Mouse (Mus musculus) frontal cortex, adult 2 months (tissue): Measurements from ENCODE around the gene 1700025G04Rik. TPM values are rescaled to one million over a fixed set of nuclear protein-coding genes. Genes with fewer than 3 reads are reported as not detected.

Source experiments
- DNase-seq, 2 experiments: peaks; one replicate each; pipeline ENCODE4 v3.0.0; 2022; ENCODE audit warnings: low spot score in 1 of 2; ENCODE audit errors: extremely low spot score in 1 of 2
- polyA plus RNA-seq: library from polyadenylated mRNA; depleted of rRNA; stranded (reverse); fragments of >200 nt; gene quantifications from 2 replicates; pipeline ENCODE4 v1.2.3, GENCODE M21; 2012

The 1700025G04Rik gene
- polyA plus RNA-seq, 1 experiment: 25.1 TPM

GRCm38 (mm10) chr1:152077171-152077715 lies 12.7 kb downstream of the 1700025G04Rik start:
- no peak for DNase-seq

- no peak for DNase-seq
Measured at GRCm38 (mm10) chr1:152076222-152076845, 13.6 kb downstream of the 1700025G04Rik start.

GRCm38 (mm10) chr1:152075725-152076124 lies 14.2 kb downstream of the 1700025G04Rik start:
- DNase-seq: no peak

- DNase-seq: no peak
Measured at GRCm38 (mm10) chr1:152070441-152070840, 19.5 kb downstream of the 1700025G04Rik start.

- DNase-seq: no peak
Measured at GRCm38 (mm10) chr1:152069745-152070144, 20.2 kb downstream of the 1700025G04Rik start.

- DNase-seq: no peak
Measured at GRCm38 (mm10) chr1:152067919-152068318, 22.0 kb downstream of the 1700025G04Rik start.

- DNase-seq: no peak
Measured at GRCm38 (mm10) chr1:152065527-152065926, 24.4 kb downstream of the 1700025G04Rik start.

GRCm38 (mm10) chr1:152063357-152064145 lies 26.4 kb downstream of the 1700025G04Rik start:
- DNase-seq: no peak

GRCm38 (mm10) chr1:152061745-152062144 lies 28.2 kb downstream of the 1700025G04Rik start:
- DNase-seq: no peak

- DNase-seq: no peak
Measured at GRCm38 (mm10) chr1:152060265-152060664, 29.7 kb downstream of the 1700025G04Rik start.

GRCm38 (mm10) chr1:152058776-152059175 lies 31.1 kb downstream of the 1700025G04Rik start:
- DNase-seq: no peak

- no peak for DNase-seq
Measured at GRCm38 (mm10) chr1:152053112-152053511, 36.8 kb downstream of the 1700025G04Rik start.

GRCm38 (mm10) chr1:152051858-152052257 lies 38.1 kb downstream of the 1700025G04Rik start:
- DNase-seq: no peak

- no peak for DNase-seq
Measured at GRCm38 (mm10) chr1:152050037-152050436, 39.9 kb downstream of the 1700025G04Rik start.

GRCm38 (mm10) chr1:152048291-152048690 lies 41.6 kb downstream of the 1700025G04Rik start:
- peak in 1 of 2 experiments; percentile 54 for DNase-seq

- DNase-seq: no peak
Measured at GRCm38 (mm10) chr1:152047416-152047815, 42.5 kb downstream of the 1700025G04Rik start.

- no peak for DNase-seq
Measured at GRCm38 (mm10) chr1:152043453-152043852, 46.5 kb downstream of the 1700025G04Rik start.

- no peak for DNase-seq
Measured at GRCm38 (mm10) chr1:152042409-152042808, 47.5 kb downstream of the 1700025G04Rik start.

- DNase-seq: no peak
Measured at GRCm38 (mm10) chr1:152041005-152041404, 48.9 kb downstream of the 1700025G04Rik start.

GRCm38 (mm10) chr1:152040053-152040452 lies 49.9 kb downstream of the 1700025G04Rik start:
- no peak for DNase-seq

- peak in 1 of 2 experiments; percentile 33 for DNase-seq
Measured at GRCm38 (mm10) chr1:152039588-152039987, 50.3 kb downstream of the 1700025G04Rik start.

GRCm38 (mm10) chr1:152038086-152038485 lies 51.8 kb downstream of the 1700025G04Rik start:
- DNase-seq: no peak
